Mouse (Mus musculus): ENCODE data around the gene Sox15. TPM values are rescaled to one million over a fixed set of nuclear protein-coding genes. Genes with fewer than 3 reads are reported as not detected.
A peak's percentile ranks its signal among the peaks of the same experiment; 100 is the strongest.

Gene Sox15
- polyA plus RNA-seq, 2 experiments, result 1.5 to 3.0 TPM

DNA sequence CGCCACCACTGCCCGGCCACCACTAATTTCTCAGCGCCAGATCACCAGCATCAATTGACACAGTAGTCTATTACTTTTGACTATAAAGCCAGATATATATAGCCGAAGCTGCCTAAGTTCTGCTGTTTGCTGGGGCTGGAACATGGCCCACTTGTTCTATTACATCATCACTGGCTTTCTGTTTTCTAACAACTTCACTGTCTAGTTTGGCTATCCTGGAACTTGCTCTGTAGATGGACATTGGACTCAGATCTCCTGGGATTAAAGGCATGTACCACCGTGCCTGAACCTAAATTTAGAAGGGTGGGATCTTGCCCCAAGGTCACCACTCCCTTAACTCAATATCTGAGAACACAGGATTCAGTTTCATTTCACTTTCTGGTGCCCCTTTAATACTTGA lies 9.3 kb upstream of the Sox15 start:
- no peaks in the 10 kb centered on the region for H3K4me1 ChIP-seq (ENCODE audit: control insufficient read depth, insufficient read depth, low read length)
- peaks cover 96% of the 10 kb centered on the region for H3K36me3 ChIP-seq (ENCODE audit: control insufficient read depth, insufficient read depth, low read length)
- H3K27me3 ChIP-seq (ENCODE audit: control insufficient read depth, insufficient read depth, low read length), result no peaks in the 10 kb centered on the region
- no peak overlapping the region for H3K27ac ChIP-seq (replicated peaks; ENCODE audit: low read depth, low read length)
- no peak overlapping the region for H3K4me3 ChIP-seq (replicated peaks; ENCODE audit: low read length)
- ATAC-seq (ENCODE audit: low FRiP score, low read depth), result no peak
- no peak for TF ChIP-seq POLR2A (IDR thresholded peaks at IDR 0.05; ENCODE audit: borderline replicate concordance, extremely low read depth, insufficient read depth, insufficient read length)
- WGBS, result 91% methylated on average over 5 of the region's 5 CpGs
- no peak overlapping the region for H3K9ac ChIP-seq (ENCODE audit: low read depth, low read length, severe bottlenecking)
- no peak overlapping the region for H3K4me2 ChIP-seq (replicated peaks; ENCODE audit: low read depth, low read length, severe bottlenecking)
- no peak for DNase-seq (ENCODE audit: low spot score)
- H3K9me3 ChIP-seq (ENCODE audit: control insufficient read depth, low read length), result no peaks in the 10 kb centered on the region

GRCm38 (mm10) chr11:69653399-69653798 lies 1.7 kb upstream of the Sox15 start:
- no peak overlapping the region for H3K27ac ChIP-seq (replicated peaks; ENCODE audit: low read depth, low read length)

GRCm38 (mm10) chr11:69654760-69655159 lies 354 bp upstream of the Sox15 start:
- H3K9me3 ChIP-seq (ENCODE audit: control insufficient read depth, low read length), result no peaks in the 10 kb centered on the region
- DNase-seq (ENCODE audit: low spot score) (no peak), ATAC-seq (ENCODE audit: low FRiP score, low read depth) (no peak)
- no peak overlapping the region for H3K4me2 ChIP-seq (replicated peaks; ENCODE audit: low read depth, low read length, severe bottlenecking)
- 23% methylated on average over 9 of the region's 9 CpGs for WGBS
- peaks cover 87% of the 10 kb centered on the region for H3K36me3 ChIP-seq (ENCODE audit: control insufficient read depth, insufficient read depth, low read length)
- H3K4me1 ChIP-seq (ENCODE audit: control insufficient read depth, insufficient read depth, low read length), result peaks cover 12% of the 10 kb centered on the region
- peak overlapping the region; percentile 38; the same call in 1 of the 2 replicates for H3K9ac ChIP-seq (ENCODE audit: low read depth, low read length, severe bottlenecking)
- no peak overlapping the region for H3K4me3 ChIP-seq (replicated peaks; ENCODE audit: low read length)
- no peaks in the 10 kb centered on the region for H3K27me3 ChIP-seq (ENCODE audit: control insufficient read depth, insufficient read depth, low read length)
- no peak for TF ChIP-seq POLR2A (IDR thresholded peaks at IDR 0.05; ENCODE audit: borderline replicate concordance, extremely low read depth, insufficient read depth, insufficient read length)
- H3K27ac ChIP-seq (replicated peaks; ENCODE audit: low read depth, low read length), result peak overlapping the region; percentile 15

More at GRCm38 (mm10) chr11:69653399-69653798, 1.7 kb upstream of the Sox15 start:
- no peaks in the 10 kb centered on the region for H3K9me3 ChIP-seq (ENCODE audit: control insufficient read depth, low read length)
- no peak overlapping the region for H3K9ac ChIP-seq (ENCODE audit: low read depth, low read length, severe bottlenecking)
- TF ChIP-seq POLR2A (IDR thresholded peaks at IDR 0.05; ENCODE audit: borderline replicate concordance, extremely low read depth, insufficient read depth, insufficient read length), result no peak
- H3K4me3 ChIP-seq (replicated peaks; ENCODE audit: low read length), result no peak overlapping the region
- ATAC-seq (ENCODE audit: low FRiP score, low read depth) (no peak), DNase-seq (ENCODE audit: low spot score) (no peak)
- no peaks in the 10 kb centered on the region for H3K27me3 ChIP-seq (ENCODE audit: control insufficient read depth, insufficient read depth, low read length)
- no peak overlapping the region for H3K4me2 ChIP-seq (replicated peaks; ENCODE audit: low read depth, low read length, severe bottlenecking)
- 72% methylated on average over 5 of the region's 5 CpGs for WGBS
- H3K36me3 ChIP-seq (ENCODE audit: control insufficient read depth, insufficient read depth, low read length), result peaks cover 90% of the 10 kb centered on the region
- H3K4me1 ChIP-seq (ENCODE audit: control insufficient read depth, insufficient read depth, low read length), result peaks cover 12% of the 10 kb centered on the region

- peak overlapping the region; percentile 38; the same call in 1 of the 2 replicates for H3K9ac ChIP-seq (ENCODE audit: low read depth, low read length, severe bottlenecking)
- peaks cover 12% of the 10 kb centered on the region for H3K4me1 ChIP-seq (ENCODE audit: control insufficient read depth, insufficient read depth, low read length)
- TF ChIP-seq POLR2A (IDR thresholded peaks at IDR 0.05; ENCODE audit: borderline replicate concordance, extremely low read depth, insufficient read depth, insufficient read length), result no peak
- no peak overlapping the region for H3K27ac ChIP-seq (replicated peaks; ENCODE audit: low read depth, low read length)
- H3K4me2 ChIP-seq (replicated peaks; ENCODE audit: low read depth, low read length, severe bottlenecking), result peak overlapping the region; percentile 7; the same call in 1 of the 2 replicates
- DNase-seq (ENCODE audit: low spot score), result no peak
- no peak overlapping the region for H3K4me3 ChIP-seq (replicated peaks; ENCODE audit: low read length)
- H3K9me3 ChIP-seq (ENCODE audit: control insufficient read depth, low read length), result no peaks in the 10 kb centered on the region
- H3K27me3 ChIP-seq (ENCODE audit: control insufficient read depth, insufficient read depth, low read length), result no peaks in the 10 kb centered on the region
- no peak for ATAC-seq (ENCODE audit: low FRiP score, low read depth)
- H3K36me3 ChIP-seq (ENCODE audit: control insufficient read depth, insufficient read depth, low read length), result peaks cover 81% of the 10 kb centered on the region
- WGBS, result 62% methylated on average over 5 of the region's 5 CpGs
Measured at GRCm38 (mm10) chr11:69656065-69656455, 946 bp downstream of the Sox15 start.

GRCm38 (mm10) chr11:69656617-69657461 lies 1.7 kb downstream of the Sox15 start:
- H3K9me3 ChIP-seq (ENCODE audit: control insufficient read depth, low read length), result no peaks in the 10 kb centered on the region
- peaks cover 73% of the 10 kb centered on the region for H3K36me3 ChIP-seq (ENCODE audit: control insufficient read depth, insufficient read depth, low read length)
- no peak for ATAC-seq (ENCODE audit: low FRiP score, low read depth)
- H3K4me1 ChIP-seq (ENCODE audit: control insufficient read depth, insufficient read depth, low read length), result peaks cover 15% of the 10 kb centered on the region
- no peak overlapping the region for H3K9ac ChIP-seq (ENCODE audit: low read depth, low read length, severe bottlenecking)
- no peaks in the 10 kb centered on the region for H3K27me3 ChIP-seq (ENCODE audit: control insufficient read depth, insufficient read depth, low read length)
- no peak overlapping the region for H3K4me3 ChIP-seq (replicated peaks; ENCODE audit: low read length)
- WGBS, result 68% methylated on average over 10 of the region's 10 CpGs
- TF ChIP-seq POLR2A (IDR thresholded peaks at IDR 0.05; ENCODE audit: borderline replicate concordance, extremely low read depth, insufficient read depth, insufficient read length), result no peak
- peak; percentile 77 for DNase-seq (ENCODE audit: low spot score)
- H3K4me2 ChIP-seq (replicated peaks; ENCODE audit: low read depth, low read length, severe bottlenecking), result no peak overlapping the region
- H3K27ac ChIP-seq (replicated peaks; ENCODE audit: low read depth, low read length), result no peak overlapping the region
